Mouse (Mus musculus): Measurements from ENCODE around the gene Idnk.
"Not testable (repeated sequence)": the region's sequence is repeated elsewhere in the genome, so short reads cannot be mapped to it uniquely, and the experiment has no call there.

Gene Idnk

DNA sequence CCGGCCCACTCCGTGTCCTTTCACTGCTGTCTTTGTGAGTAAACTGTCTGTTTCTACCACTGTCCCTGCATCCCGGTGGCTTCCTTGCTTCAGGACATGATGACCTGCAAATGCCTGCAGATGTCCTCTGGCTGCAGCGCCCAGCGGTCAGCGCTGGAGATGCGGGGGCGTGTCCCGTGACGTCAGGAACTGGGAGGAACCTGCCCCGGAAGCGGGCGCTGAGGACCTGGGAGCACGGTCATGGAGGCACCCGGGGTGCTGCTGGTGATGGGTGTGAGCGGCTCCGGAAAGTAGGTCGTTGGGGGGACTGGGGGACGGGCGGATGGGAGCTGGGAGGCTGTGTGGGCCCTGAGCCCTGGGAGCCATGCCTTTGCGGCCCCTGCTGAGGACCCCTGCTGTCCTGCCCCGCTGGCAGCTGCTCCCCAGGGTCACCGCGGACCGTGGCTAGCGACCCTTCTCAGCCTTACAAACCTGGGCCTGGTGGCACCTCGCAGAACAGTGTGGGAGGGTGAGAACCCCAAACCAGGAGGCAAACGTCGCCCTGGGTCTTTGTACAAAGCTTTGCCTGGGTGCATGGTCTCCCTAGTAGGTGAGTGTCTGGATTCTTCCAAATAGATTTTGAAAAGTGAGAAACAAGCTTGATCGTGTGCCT lies at the start of gene Idnk:
Gene Idnk, plus strand, starts transcription at position 203 of the 652 bp plus-strand sequence.
- peak; percentile 93 for DNase-seq

- DNase-seq: no peak
Observed at GRCm38 (mm10) chr13:58111306-58111705, 46.1 kb upstream of the Idnk start.

- no peak for DNase-seq
Observed at GRCm38 (mm10) chr13:58112191-58112590, 45.3 kb upstream of the Idnk start.

GRCm38 (mm10) chr13:58112601-58113041 lies 44.8 kb upstream of the Idnk start:
- DNase-seq: no peak

DNA sequence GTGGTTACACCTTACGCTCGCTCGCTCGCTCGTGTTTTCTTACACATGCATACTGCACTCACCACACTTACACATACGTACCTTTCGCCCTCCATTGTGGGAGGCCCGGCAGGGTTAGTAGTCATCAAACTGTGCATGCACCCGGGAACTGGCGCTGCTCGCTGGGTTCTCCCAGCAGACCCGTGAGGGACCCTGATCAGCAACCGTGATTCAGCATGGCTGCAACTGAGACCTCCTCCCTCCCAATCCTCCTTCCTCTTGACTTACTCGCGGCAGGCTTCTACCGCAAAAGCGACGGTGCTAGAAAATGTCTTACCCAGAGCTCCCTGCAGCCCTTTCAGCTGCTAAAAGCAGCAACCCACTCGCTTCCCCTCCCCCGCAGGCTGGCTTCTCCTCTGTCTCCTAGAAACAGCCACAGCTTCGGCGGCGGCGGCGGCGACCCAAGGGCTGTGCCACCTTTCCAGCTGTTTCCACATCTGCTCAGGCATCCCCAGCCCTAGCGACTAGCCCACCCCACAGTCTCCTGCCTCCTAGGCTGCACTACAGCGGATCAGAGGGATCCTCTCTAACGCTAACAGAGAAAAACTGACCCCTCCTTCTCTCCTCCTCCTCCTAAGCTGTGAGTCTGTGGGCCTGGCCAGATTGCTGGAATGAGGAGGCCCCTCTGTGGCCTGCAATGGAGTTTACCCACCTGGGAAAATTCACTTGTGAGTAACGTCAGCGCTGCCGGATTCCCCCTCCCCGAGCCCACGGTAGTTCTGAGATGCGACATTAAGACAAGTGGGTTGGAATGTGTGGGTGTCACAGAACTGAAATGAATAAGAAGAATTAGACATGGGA lies 44.2 kb upstream of the Idnk start, which contains the start of gene Klhl3:
Gene Klhl3, minus strand, starts transcription at position 532 of the 840 bp plus-strand sequence.
- peak; percentile 67 for DNase-seq

DNA sequence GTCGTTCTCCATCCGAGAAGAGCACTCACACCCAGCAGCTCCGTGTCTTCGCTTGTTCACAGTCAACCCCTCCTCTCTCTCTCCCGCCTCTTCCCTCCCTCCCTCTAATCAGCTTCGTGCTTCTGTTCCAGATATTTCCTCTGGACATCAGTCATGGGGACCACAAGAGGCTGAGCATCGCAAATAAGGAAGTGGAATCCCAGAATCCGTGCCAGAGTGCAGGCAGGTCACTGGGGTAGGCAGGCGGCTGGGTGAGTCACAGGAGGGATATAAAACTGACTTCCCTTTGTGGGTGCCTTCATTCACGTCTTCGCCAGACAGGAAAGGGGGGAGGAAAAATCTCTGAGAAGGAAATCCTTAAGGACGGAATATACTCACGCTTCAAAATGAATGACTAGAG lies 42.2 kb upstream of the Idnk start:
- DNase-seq: peak; percentile 49

GRCm38 (mm10) chr13:58116801-58117200 lies 40.6 kb upstream of the Idnk start:
- no peak for DNase-seq

DNA sequence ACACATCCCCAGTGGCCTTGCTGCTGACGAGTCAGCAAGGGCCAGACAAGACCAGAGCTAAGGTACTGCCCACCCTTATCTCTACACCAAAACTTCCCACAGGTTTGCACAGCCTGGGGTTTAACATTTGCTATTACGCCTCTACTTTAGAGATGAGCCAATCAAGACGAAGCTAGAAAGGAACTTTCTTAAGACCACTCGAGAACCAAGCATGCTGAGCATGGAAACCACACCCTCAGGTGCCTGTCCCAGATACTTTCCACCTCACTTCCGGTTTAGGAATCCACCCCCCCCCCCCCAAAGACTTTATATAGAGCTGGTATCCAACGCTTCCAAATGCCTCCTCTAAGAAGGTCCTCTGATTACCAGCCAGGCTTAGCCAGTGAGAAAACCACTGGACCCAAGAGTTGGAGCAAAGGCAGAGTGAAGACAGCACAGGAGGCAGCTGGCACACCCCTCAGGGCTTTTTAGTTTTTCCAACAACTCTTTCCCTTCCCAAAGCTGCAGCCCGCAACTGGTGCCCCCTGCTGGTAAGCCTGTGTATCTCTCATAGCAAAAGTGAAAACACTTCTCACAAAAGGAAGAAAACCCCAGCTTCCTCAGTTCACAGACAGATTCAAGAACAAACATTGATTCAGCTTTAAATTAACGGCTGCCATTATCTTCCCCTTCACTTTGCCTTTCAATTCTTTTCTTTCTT lies 40.0 kb upstream of the Idnk start:
- DNase-seq: peak; percentile 81

- no peak for DNase-seq
Observed at GRCm38 (mm10) chr13:58122786-58123297, 34.6 kb upstream of the Idnk start.

DNA sequence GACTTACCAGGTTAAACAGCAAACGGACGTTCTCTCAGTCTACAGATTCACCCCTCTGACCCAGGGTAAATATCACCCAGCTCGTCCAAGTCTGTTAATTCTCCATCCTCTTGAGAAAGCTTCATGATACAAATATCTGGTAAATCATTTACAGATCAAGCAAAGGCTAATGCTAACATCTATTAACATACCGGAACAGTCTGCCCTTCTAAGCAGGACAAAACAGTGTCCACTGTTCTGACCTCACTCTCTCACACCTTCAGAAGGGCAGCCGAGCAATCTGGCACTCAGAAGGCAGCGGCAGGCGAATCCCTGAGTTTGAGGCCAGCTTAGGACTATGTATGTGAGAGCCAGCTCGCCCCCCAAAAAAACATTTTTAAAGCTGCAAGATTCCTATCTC lies 34.1 kb upstream of the Idnk start:
- DNase-seq: no peak

DNA sequence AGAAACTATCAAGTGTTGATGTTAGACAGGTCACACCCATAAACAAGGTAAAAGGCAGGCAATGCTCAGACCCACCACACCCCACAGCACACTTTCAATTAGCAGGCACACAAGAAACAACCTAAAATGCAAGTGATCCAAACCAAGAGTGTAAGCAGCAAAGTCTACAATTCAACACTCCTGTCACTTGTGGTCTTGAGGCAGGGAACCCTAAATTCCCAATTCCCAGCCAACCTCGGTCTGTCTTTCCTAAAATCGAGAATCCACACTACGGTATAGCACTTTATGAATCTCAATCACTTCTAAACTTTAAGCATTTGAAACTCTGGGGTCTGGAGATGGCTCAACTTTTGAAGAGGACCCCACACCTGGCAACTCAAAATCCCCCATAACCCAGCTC lies 33.2 kb upstream of the Idnk start:
- DNase-seq: no peak

GRCm38 (mm10) chr13:58124989-58125388 lies 32.5 kb upstream of the Idnk start:
- no peak for DNase-seq

- peak; percentile 58 for DNase-seq
Observed at GRCm38 (mm10) chr13:58126126-58126525, 31.3 kb upstream of the Idnk start.

DNA sequence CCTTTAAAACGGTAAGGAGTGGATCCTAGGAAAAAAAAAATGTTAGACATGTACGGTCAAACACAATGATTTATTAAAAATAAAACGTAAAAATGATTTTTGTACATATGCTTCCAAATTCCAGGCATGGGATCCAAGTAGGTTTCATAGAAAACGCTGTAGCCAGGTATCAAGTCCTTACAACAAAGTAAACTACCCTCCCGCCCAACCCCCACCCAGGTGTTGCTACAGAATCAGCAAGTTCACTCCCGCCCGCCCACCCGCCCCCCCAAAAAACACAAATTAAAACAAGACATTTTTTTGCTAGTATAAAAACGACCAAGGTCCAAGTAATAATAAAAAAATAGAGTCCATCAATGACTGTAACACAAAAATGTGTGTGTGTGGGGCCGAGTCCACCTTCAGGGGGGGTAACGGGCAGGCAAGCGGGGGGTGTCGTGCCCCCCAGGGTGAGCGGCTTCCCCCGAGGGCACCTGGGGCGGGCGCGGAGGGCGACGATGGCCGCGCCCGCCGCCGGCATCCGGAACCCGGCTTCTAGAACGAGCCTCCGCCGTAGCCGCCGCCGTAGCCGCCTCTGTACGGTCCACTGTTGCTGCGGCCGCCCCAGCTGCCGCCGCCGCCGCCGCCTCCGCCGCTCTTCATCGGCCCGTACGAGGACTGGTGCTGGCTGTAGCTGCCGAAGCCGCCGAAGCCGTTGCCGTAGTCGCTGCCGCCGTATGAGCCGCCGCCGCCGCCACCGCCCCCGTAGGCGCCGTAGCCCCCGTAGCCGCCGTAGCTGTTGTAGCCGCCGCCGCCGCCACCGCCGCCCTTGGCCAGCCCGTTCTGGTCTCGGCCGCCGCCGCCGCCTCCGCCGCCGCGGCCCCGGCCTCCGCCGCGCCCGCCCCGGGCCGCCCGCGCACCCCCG lies 30.3 kb upstream of the Idnk start:
- no peak for DNase-seq

GRCm38 (mm10) chr13:58127766-58128361 lies 29.6 kb upstream of the Idnk start:
- DNase-seq: peak; percentile 57

DNA sequence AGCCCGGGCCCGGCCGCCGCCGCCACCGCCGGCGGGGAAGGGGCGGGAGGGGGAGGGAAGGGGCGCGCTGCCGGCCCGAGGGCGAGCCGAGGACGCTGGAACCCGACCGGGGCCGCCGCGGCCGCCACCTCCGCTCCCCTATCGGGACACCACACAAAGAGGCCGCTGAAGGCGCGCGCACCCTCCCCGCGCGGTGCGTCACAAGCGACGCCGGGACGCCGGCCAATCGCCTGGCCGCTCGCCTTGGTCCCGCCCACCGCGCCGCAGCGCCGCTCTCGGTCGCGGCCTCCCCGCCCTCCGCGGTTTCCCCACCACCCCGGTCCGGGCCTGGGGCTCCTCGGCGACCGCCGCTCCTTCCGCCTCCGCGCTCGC lies 29.1 kb upstream of the Idnk start, which contains the start of gene Hnrnpa0:
Gene Hnrnpa0, minus strand, starts transcription at position 161 of the 372 bp plus-strand sequence.
- peak; percentile 96 for DNase-seq

- DNase-seq: peak; percentile 95
Observed at GRCm38 (mm10) chr13:58128768-58129671, 28.4 kb upstream of the Idnk start.

GRCm38 (mm10) chr13:58129687-58130246 lies 27.7 kb upstream of the Idnk start:
- DNase-seq: no peak

DNA sequence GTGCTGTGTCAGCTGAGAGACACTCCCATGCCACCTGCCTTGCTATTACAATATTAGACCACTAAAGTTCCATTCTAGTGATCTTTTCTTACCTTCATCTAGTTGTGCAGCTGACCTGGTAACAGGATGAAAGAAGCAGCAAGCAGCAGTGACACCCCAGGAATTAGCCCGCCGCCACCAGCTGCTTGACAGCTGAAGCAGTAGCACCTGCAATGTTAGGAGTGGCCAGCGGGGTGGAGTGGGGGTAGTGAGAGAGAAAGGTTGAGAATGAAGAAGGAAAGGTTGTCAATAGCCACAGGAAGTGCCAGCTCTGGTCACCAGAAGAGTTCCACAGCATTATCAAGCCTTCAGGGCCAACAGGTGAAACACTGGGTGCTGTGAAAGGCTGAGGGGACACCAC lies 25.8 kb upstream of the Idnk start:
- no peak for DNase-seq

DNA sequence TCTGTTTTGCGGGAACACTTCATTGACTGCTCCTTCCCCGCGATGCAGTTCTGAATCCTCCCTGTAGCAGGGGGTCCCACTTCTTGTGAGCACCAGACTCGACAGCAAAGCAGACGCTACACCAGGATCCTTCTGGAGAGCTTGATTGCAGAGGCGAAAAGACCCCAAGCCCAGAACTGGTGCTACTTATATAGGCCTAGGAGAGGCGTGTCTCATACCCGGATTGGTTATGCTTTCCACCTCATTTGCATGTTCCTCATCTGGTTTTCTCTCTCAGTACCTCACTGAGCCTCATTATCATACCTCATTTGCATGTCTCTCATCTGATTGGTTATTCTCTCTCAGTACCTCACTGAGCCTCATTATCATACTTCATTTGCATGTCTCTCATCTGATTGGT lies 10.8 kb upstream of the Idnk start:
- DNase-seq: not testable (repeated sequence)
